In the genomic region with DNA sequence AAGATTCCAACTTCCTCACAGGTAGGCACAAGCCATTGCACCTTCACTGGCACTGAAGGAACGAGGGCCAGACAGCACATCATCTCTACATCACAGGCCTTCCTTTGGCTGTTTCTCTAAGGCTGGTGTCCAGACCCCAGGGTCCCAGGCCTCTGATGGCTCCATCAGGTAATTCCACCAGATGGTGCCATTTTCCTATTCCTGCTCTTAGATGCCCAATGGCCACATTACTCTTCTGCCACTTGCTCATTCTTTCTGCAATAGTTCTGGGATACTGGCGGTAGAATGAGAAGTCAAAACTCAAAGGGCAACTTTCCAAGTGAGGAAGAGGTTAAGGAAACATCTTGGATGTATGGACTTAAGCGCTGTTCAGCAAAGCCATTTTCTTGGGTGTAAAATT, we compare ENCODE assay signal across 14 mouse cellular contexts.
"Had no signal": no experiment of that assay in that cellular context is flagged by ENCODE, and none has a peak within 500 bp of the region (broad histone marks: within the 10 kb centered on the region; RNA-seq: fewer than 3 reads in every experiment).

No protein-coding gene starts in this region.

- DNase-seq: lung, adult 2 months; lung, postnatal 14 days; lung, postnatal 36 days; right cerebral cortex, postnatal 14 days; thymus, adult 18-20 months; thymus, postnatal 14 days; thymus, postnatal 36 days had no signal

- H3K4me1 ChIP-seq: megakaryocyte, embryonic 14.5 days; midbrain, embryonic 12.5 days; midbrain, embryonic 15.5 days; neural tube, embryonic 12.5 days; stomach, embryonic 15.5 days had no signal

- H3K4me2 ChIP-seq: midbrain, embryonic 12.5 days; midbrain, embryonic 15.5 days; neural tube, embryonic 12.5 days; stomach, embryonic 15.5 days had no signal

- H3K36me3 ChIP-seq: midbrain, embryonic 12.5 days; midbrain, embryonic 15.5 days; neural tube, embryonic 12.5 days; stomach, embryonic 15.5 days had no signal

- H3K4me3 ChIP-seq: megakaryocyte, embryonic 14.5 days; midbrain, embryonic 12.5 days; midbrain, embryonic 15.5 days; neural tube, embryonic 12.5 days; stomach, embryonic 15.5 days had no signal

- H3K9me3 ChIP-seq: megakaryocyte, embryonic 14.5 days; midbrain, embryonic 12.5 days; midbrain, embryonic 15.5 days; neural tube, embryonic 12.5 days; stomach, embryonic 15.5 days had no signal

- H3K27me3 ChIP-seq: midbrain, embryonic 12.5 days; midbrain, embryonic 15.5 days; neural tube, embryonic 12.5 days; stomach, embryonic 15.5 days had no signal

- H3K9ac ChIP-seq: liver, embryonic 14.5 days; midbrain, embryonic 12.5 days; midbrain, embryonic 15.5 days; neural tube, embryonic 12.5 days; stomach, embryonic 15.5 days had no signal

- H3K27ac ChIP-seq: liver, embryonic 14.5 days; macrophage; midbrain, embryonic 12.5 days; midbrain, embryonic 15.5 days; neural tube, embryonic 12.5 days; stomach, embryonic 15.5 days had no signal

- ATAC-seq: midbrain, embryonic 15.5 days had no signal
